Mouse (Mus musculus): ENCODE results near the gene Ddias. TPM values are rescaled to one million over a fixed set of nuclear protein-coding genes. Genes with fewer than 3 reads are reported as not detected.
A peak's percentile ranks its signal among the peaks of the same experiment; 100 is the strongest.

Ddias gene
- polyA plus RNA-seq, 1 experiment from 2014 or later = 26.1 TPM

DNA sequence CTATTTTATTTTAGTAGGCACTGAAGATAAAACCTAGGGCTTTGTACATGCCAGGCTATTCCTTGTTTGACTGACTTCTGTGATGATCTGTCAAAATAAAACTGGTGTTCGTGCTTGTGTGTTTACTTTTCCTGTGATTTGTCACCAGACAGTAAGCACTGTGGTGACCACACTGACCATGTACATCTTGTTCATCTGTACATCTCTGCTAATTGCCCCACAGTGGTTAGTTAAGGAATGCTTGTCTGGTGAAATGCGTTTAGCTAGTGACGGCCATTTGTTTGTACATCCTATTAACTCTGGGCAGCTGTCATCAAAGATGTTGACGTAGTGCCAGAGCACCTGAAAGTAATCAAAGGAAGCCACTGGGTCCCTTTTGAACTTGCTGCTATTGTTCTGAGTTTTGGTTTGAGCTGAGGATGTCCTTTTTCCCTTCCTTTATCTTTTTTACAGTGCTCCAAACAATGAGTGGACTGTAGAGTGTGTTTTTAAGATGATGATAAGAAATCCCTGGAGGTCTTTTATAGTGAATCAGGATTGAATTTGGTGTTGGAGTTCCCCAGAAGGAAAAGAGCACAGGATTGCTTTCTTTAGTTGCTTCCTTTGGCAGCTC, 16.7 kb upstream of the Ddias start:
- H3K27me3 ChIP-seq (ENCODE audit: control insufficient read depth, insufficient read depth, low read length) = no peaks in the 10 kb centered on the region
- ATAC-seq (replicated peaks; ENCODE audit: low FRiP score) = no peak
- H3K9ac ChIP-seq (ENCODE audit: low read length) = no peak overlapping the region
- no peaks in the 10 kb centered on the region for H3K9me3 ChIP-seq (ENCODE audit: control insufficient read depth, low read length)
- H3K27ac ChIP-seq (ENCODE audit: low read depth, low read length) = no peak overlapping the region
- H3K36me3 ChIP-seq (ENCODE audit: control insufficient read depth, insufficient read depth, low read length) = no peaks in the 10 kb centered on the region
- H3K4me2 ChIP-seq (ENCODE audit: low read depth, low read length, severe bottlenecking) = no peak overlapping the region
- 57% methylated on average over 4 of the region's 4 CpGs for WGBS
- DNase-seq (ENCODE audit: low spot score) = no peak
- no peak overlapping the region for H3K4me3 ChIP-seq (ENCODE audit: low read depth, low read length)
- no peaks in the 10 kb centered on the region for H3K4me1 ChIP-seq (replicated peaks; ENCODE audit: control insufficient read depth, insufficient read depth, low read length)

DNA sequence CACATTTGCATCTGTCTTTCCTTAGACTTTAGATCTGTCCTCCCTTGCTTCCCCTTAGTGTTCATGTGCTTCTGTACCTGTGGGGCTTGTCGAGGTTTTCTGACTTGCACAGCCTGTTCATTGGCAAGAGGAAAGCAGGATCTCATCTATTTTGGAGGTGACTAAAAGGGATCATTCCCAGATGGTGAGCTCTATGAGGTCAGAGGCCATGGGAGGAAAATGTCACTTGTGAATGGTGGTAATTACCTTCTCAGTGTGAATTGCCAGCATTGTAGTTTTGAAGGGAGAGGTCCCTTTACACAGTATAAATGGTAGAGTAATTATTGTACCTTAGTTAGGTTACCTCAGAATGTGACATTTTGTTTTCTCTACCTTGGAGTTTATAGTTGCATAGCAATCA, 16.2 kb upstream of the Ddias start:
- 45% methylated on average over 1 of the region's 1 CpGs for whole genome bisulfite sequencing
- DNase-seq (ENCODE audit: low spot score) (no peak), ATAC-seq (replicated peaks; ENCODE audit: low FRiP score) (no peak)
- Histone ChIP-seq H3K27ac (ENCODE audit: low read depth, low read length) (no peak overlapping the region), H3K9me3 (ENCODE audit: control insufficient read depth, low read length) (no peaks in the 10 kb centered on the region), H3K36me3 (ENCODE audit: control insufficient read depth, insufficient read depth, low read length) (no peaks in the 10 kb centered on the region), H3K9ac (ENCODE audit: low read length) (no peak overlapping the region), H3K27me3 (ENCODE audit: control insufficient read depth, insufficient read depth, low read length) (no peaks in the 10 kb centered on the region), H3K4me3 (ENCODE audit: low read depth, low read length) (no peak overlapping the region), H3K4me2 (ENCODE audit: low read depth, low read length, severe bottlenecking) (no peak overlapping the region), H3K4me1 (replicated peaks; ENCODE audit: control insufficient read depth, insufficient read depth, low read length) (no peaks in the 10 kb centered on the region)

DNA sequence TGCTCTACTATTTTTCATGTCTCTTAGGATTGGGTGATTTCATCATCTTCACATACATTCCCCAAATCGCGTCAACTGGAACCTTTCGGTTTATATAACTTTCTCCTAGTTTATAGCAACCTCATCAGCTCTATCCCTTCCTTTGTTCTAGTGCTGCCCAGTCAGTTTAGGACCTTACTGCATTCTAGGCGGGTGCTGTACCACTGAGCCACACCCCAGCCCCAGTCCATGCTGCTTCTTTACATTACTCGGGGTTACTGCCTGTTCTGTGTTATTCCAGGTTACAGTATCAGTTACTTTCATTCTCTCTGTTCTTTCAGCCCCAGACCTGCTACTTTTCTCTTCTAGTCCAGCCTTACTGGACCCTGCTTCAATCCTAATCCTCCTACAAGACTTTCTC, 13.2 kb upstream of the Ddias start:
- no peak overlapping the region for H3K4me3 ChIP-seq (ENCODE audit: low read depth, low read length)
- no peaks in the 10 kb centered on the region for H3K27me3 ChIP-seq (ENCODE audit: control insufficient read depth, insufficient read depth, low read length)
- no peak overlapping the region for H3K27ac ChIP-seq (ENCODE audit: low read depth, low read length)
- no peaks in the 10 kb centered on the region for H3K9me3 ChIP-seq (ENCODE audit: control insufficient read depth, low read length)
- H3K4me2 ChIP-seq (ENCODE audit: low read depth, low read length, severe bottlenecking) = no peak overlapping the region
- H3K4me1 ChIP-seq (replicated peaks; ENCODE audit: control insufficient read depth, insufficient read depth, low read length) = no peaks in the 10 kb centered on the region
- ATAC-seq (replicated peaks; ENCODE audit: low FRiP score) = no peak
- no peak overlapping the region for H3K9ac ChIP-seq (ENCODE audit: low read length)
- no peaks in the 10 kb centered on the region for H3K36me3 ChIP-seq (ENCODE audit: control insufficient read depth, insufficient read depth, low read length)
- WGBS = 96% methylated on average over 5 of the region's 5 CpGs
- no peak for DNase-seq (ENCODE audit: low spot score)

DNA sequence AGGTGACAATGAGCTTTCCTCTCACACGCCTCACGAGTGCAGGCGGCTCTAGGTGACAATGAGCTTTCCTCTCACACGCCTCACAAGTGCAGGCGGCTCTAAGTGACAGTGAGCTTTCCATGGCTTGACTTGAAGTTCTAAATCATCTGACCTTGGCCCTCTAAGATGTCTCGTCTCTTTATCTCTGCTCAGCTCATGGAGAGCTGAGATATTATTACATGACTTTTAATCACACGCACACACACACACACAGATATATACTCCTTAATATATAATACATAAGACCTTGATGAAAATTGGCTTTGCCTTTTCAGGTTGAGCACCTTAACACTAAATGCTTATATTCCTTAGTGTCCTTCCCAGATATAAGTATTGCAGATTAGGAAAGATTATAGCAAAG, 12.8 kb upstream of the Ddias start:
- no peaks in the 10 kb centered on the region for H3K36me3 ChIP-seq (ENCODE audit: control insufficient read depth, insufficient read depth, low read length)
- DNase-seq (ENCODE audit: low spot score) (no peak), ATAC-seq (replicated peaks; ENCODE audit: low FRiP score) (0 out of 2 replicates have a peak, but pooled peaks have one; percentile 6)
- 88% methylated on average over 7 of the region's 7 CpGs for WGBS
- no peak overlapping the region for H3K9ac ChIP-seq (ENCODE audit: low read length)
- H3K27me3 ChIP-seq (ENCODE audit: control insufficient read depth, insufficient read depth, low read length) = no peaks in the 10 kb centered on the region
- no peak overlapping the region for H3K4me3 ChIP-seq (ENCODE audit: low read depth, low read length)
- H3K27ac ChIP-seq (ENCODE audit: low read depth, low read length) = no peak overlapping the region
- no peak overlapping the region for H3K4me2 ChIP-seq (ENCODE audit: low read depth, low read length, severe bottlenecking)
- no peaks in the 10 kb centered on the region for H3K4me1 ChIP-seq (replicated peaks; ENCODE audit: control insufficient read depth, insufficient read depth, low read length)
- H3K9me3 ChIP-seq (ENCODE audit: control insufficient read depth, low read length) = no peaks in the 10 kb centered on the region

DNA sequence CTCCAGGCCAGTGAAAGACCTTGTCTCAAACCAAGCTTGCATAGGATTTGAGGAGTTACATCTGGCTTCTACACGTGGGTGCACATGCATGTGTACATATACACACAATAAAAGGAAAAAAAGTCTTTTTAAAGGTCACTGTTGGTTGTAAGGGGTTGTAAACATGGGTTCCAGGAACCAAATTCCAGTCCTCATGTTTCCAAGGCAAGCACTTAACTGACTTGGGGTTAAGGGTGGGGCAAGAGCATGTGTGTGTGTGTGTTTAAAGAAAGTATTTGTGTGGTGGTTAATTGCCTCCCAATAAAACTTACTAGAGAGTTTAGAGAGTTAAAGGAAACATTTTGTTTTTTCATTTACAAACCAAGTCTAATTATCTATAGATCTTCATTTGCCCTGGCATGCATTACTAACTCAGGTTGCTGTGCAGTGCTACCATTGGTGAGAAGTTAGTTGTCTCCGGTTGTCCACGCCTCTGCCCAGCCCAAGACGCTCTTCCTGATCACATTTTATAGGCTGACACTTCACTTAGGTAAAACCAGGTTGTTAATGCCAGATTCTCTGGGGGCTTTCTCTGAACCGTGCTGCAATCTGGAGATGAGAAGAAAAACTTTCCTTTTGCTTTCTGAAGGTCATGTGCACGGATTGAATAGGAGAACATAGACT, 11.1 kb upstream of the Ddias start:
- WGBS = 89% methylated on average over 6 of the region's 6 CpGs
- H3K9me3 ChIP-seq (ENCODE audit: control insufficient read depth, low read length) = no peaks in the 10 kb centered on the region
- no peaks in the 10 kb centered on the region for H3K36me3 ChIP-seq (ENCODE audit: control insufficient read depth, insufficient read depth, low read length)
- H3K9ac ChIP-seq (ENCODE audit: low read length) = no peak overlapping the region
- no peaks in the 10 kb centered on the region for H3K27me3 ChIP-seq (ENCODE audit: control insufficient read depth, insufficient read depth, low read length)
- H3K27ac ChIP-seq (ENCODE audit: low read depth, low read length) = no peak overlapping the region
- DNase-seq (ENCODE audit: low spot score) = no peak
- H3K4me2 ChIP-seq (ENCODE audit: low read depth, low read length, severe bottlenecking) = no peak overlapping the region
- no peak for ATAC-seq (replicated peaks; ENCODE audit: low FRiP score)
- H3K4me1 ChIP-seq (replicated peaks; ENCODE audit: control insufficient read depth, insufficient read depth, low read length) = no peaks in the 10 kb centered on the region
- H3K4me3 ChIP-seq (ENCODE audit: low read depth, low read length) = no peak overlapping the region

DNA sequence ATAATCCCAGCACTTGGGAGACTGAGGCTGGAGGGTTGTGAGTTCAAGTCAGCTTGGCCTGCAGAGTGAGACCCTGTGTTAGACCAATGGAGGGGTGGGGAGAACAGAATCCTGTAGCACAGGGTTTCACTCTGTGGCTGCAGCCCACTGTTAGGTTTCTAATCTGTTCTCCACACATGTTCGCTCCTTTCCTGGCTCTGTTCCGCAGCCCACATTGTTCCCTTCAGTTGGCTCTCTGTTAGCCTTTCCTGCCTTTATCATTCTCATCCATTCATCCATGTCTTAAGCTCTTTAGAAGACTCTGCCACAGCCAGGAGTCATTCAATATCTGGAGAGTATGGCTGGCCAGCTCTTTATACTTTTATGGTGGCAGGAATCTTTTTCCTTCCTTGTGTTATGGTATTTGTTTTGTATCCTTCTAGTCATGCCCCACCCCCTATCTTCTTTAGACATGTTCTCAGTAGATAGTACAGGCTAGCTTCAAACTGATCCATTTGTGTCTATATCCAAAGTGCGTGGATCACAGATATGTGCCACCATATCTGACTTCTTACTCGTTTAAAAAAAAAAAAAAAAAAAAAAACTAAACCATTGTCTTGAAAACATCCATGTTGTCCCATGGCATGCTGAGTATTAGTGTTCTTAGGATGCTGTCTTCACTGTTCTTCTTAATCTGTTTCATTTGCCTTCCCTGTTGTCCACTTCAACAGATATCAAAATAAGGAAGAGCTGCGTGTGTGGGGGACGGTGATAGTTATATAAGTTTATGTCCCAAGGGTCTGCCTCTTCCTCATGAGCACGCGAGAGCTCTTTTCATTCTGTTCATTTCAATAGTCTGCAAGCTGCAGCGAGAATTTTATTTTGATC, 10.0 kb upstream of the Ddias start:
- no peaks in the 10 kb centered on the region for H3K36me3 ChIP-seq (ENCODE audit: control insufficient read depth, insufficient read depth, low read length)
- 84% methylated on average over 9 of the region's 9 CpGs for WGBS
- no peaks in the 10 kb centered on the region for H3K27me3 ChIP-seq (ENCODE audit: control insufficient read depth, insufficient read depth, low read length)
- no peak for DNase-seq (ENCODE audit: low spot score)
- no peaks in the 10 kb centered on the region for H3K9me3 ChIP-seq (ENCODE audit: control insufficient read depth, low read length)
- H3K4me1 ChIP-seq (replicated peaks; ENCODE audit: control insufficient read depth, insufficient read depth, low read length) = no peaks in the 10 kb centered on the region
- no peak for ATAC-seq (replicated peaks; ENCODE audit: low FRiP score)
- H3K9ac ChIP-seq (ENCODE audit: low read length) = no peak overlapping the region
- H3K4me2 ChIP-seq (ENCODE audit: low read depth, low read length, severe bottlenecking) = no peak overlapping the region
- H3K27ac ChIP-seq (ENCODE audit: low read depth, low read length) = no peak overlapping the region
- H3K4me3 ChIP-seq (ENCODE audit: low read depth, low read length) = no peak overlapping the region

DNA sequence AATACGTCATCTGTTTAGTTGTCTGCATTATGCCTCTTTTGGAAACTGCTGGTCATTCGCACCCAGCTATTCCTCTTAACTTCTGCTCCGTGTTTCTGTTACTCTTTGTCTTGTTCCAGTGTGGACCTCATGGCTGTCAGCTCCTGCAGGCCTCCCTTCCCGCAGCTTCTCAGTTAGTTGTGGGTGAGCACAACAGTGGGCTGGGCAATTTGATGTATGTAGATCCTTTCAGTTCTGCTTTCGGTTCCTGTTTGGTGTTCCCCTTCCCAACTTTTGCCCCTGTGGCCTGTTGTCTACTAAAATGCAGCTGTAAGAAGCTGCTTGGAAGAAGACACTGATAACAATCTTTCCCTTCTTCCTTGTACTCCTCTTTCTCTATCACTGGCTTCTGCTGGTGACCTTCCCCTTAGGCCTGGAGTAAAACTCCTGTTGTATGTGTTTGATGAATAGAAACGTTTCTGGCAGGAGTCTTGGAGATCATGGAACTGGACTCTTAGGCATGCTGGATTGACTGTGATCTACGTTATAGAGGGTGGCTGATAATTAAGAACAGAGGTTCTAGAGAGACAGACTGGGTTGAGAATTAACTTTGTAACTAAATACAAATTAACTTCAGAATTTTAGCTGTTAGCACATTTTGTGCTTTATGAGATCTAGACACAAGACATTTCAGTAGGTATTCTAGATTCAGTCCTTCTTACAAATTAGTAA, 4.7 kb upstream of the Ddias start:
- H3K9me3 ChIP-seq (ENCODE audit: control insufficient read depth, low read length) = no peaks in the 10 kb centered on the region
- DNase-seq (ENCODE audit: low spot score) = no peak
- H3K4me1 ChIP-seq (replicated peaks; ENCODE audit: control insufficient read depth, insufficient read depth, low read length) = peaks cover 8% of the 10 kb centered on the region
- no peak overlapping the region for H3K9ac ChIP-seq (ENCODE audit: low read length)
- 86% methylated on average over 7 of the region's 7 CpGs for WGBS
- no peak overlapping the region for H3K4me3 ChIP-seq (ENCODE audit: low read depth, low read length)
- no peak overlapping the region for H3K4me2 ChIP-seq (ENCODE audit: low read depth, low read length, severe bottlenecking)
- no peak overlapping the region for H3K27ac ChIP-seq (ENCODE audit: low read depth, low read length)
- ATAC-seq (replicated peaks; ENCODE audit: low FRiP score) = no peak
- no peaks in the 10 kb centered on the region for H3K27me3 ChIP-seq (ENCODE audit: control insufficient read depth, insufficient read depth, low read length)
- H3K36me3 ChIP-seq (ENCODE audit: control insufficient read depth, insufficient read depth, low read length) = no peaks in the 10 kb centered on the region

DNA sequence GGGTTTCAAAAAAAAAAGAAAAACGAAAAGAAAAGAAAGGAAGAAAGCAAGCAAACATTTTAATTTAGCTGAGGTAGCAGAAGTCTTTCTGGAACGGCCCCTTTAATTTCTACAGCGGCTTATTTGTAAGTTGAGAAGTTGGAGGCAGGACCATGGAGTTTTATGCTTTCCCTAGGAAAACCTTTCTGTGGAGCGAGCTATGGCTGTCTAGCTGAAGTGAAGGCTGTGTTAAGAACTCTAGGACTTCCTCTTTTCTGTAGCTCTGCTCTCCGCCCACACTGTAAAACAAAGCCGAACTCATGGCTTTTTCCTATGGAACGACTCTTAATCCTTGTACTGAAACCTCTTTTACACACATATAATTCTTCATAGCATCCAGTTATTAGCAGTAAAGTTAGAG, 2.5 kb upstream of the Ddias start:
- peak overlapping the region; percentile 32; the same call in 1 of the 2 replicates for H3K4me2 ChIP-seq (ENCODE audit: low read depth, low read length, severe bottlenecking)
- H3K9ac ChIP-seq (ENCODE audit: low read length) = 0 out of 2 replicates have a peak overlapping the region, but pooled peaks have one; percentile 5
- H3K27ac ChIP-seq (ENCODE audit: low read depth, low read length) = no peak overlapping the region
- no peaks in the 10 kb centered on the region for H3K36me3 ChIP-seq (ENCODE audit: control insufficient read depth, insufficient read depth, low read length)
- 63% methylated on average over 7 of the region's 7 CpGs for WGBS
- no peak overlapping the region for H3K4me3 ChIP-seq (ENCODE audit: low read depth, low read length)
- no peaks in the 10 kb centered on the region for H3K27me3 ChIP-seq (ENCODE audit: control insufficient read depth, insufficient read depth, low read length)
- peaks cover 8% of the 10 kb centered on the region for H3K4me1 ChIP-seq (replicated peaks; ENCODE audit: control insufficient read depth, insufficient read depth, low read length)
- no peaks in the 10 kb centered on the region for H3K9me3 ChIP-seq (ENCODE audit: control insufficient read depth, low read length)
- ATAC-seq (replicated peaks; ENCODE audit: low FRiP score) (no peak), DNase-seq (ENCODE audit: low spot score) (no peak)

Data from forebrain, embryonic 11.5 days (tissue).